Mouse (Mus musculus) activated CD4-positive, CD25-positive, alpha-beta regulatory T cell (primary cell): Measurements from ENCODE around the gene Fhad1. TPM values are rescaled to one million over a fixed set of nuclear protein-coding genes. Genes with fewer than 3 reads are reported as not detected.

Source experiments
- polyA plus RNA-seq, 2 experiments: library from polyadenylated mRNA; unstranded; fragments of 100-300 nt; shearing (Covaris generic); gene quantifications; one replicate each; pipeline ENCODE4 v1.2.1; 2017

The Fhad1 gene
- 1 to 10 TPM in 1 of 2 experiments, under 1 TPM in 1; 0.07 to 1.7 TPM for polyA plus RNA-seq

GRCm38 (mm10) chr4:142014659-142015608, at the start of gene Fhad1:
Gene Fhad1 (minus strand): TSS chr4:142015082.

DNA sequence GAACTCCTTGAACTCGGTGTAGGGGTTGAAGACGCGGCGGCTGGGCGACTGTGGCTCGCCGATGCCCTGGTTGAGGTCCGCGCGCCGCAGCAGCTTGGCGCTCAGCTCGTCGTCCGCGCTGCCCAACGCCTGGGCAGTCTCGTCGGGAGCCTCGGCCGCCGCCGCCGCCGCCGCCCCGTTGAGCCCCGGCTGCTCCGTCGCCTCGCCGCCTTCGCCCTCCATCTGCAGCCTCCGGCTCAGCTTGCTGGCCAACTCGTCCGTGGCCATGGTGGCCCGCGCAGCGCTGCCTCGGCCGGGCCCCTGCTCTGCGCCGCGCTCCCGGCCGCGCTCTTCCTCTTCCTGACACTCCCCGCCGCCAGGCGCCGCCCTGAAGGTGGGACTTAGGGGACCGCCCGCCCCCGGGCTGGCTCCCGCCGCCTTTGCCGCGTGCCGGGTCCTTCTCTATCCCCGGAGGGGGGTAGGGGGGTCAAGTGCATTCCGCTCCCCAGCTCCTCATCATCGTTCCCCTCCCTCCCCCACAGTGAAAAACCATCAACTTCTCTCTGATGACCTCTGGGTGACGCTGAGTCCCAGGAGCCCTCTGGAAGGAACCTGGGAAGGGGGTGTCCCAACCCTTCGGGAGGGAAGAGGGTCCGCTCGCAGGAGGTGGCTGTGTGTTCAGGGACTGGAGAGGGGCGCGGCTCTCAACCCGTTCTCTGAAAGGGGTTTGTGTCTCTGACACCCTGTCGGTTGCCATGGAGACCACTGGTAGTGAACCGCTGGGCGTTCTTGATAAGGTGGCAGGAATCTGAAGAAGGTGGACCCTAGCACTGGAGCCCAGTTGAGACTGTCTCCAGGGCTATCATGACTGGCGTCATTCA, 140.1 kb downstream of the Fhad1 start, which contains the start of gene Efhd2:
Gene Efhd2, minus strand, starts transcription at position 320 of the 860 bp plus-strand sequence.

DNA sequence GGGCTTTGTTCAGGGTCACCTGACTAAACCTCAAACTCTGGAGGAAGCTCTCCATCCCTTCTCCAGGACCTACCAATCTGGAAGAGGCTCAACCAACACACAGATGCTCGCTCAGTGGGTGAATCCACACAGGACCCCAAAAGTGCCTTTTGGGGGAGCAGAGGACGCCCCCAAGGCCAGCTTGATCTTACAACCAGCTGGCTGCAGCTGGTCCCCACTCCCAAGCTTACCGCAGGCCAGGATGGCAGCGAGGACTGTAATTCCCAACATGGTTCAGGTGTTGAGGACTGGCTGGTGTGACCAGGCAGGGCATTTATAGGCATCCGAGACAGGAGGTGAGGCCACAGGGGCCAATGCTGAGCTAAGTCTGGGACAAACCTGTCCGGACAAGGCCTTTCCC, 168.9 kb downstream of the Fhad1 start, which contains the start of gene Ctrc:
Gene Ctrc, minus strand, starts transcription at position 361 of the 400 bp plus-strand sequence.

Other genes starting within 250 kb of the Fhad1 start
- gene Dnajc16, start 224.2 kb downstream of the Fhad1 start, polyA plus RNA-seq: 1 to 10 TPM; 3.4 TPM
- 10 to 100 TPM in 1 of 2 experiments, 1 to 10 TPM in 1; 7.2 to 12.6 TPM for gene Casp9, start 221.5 kb downstream of the Fhad1 start, polyA plus RNA-seq
- gene Cela2a, start 188.9 kb downstream of the Fhad1 start, polyA plus RNA-seq: under 1 TPM in 1 of 2 experiments, not detected in 1; 0.59 TPM
- gene Ctrc, start 168.7 kb downstream of the Fhad1 start, polyA plus RNA-seq: not detected
- 100 to 1,000 TPM; 100 to 149 TPM for gene Efhd2, start 140.2 kb downstream of the Fhad1 start, polyA plus RNA-seq
- gene Tmem51, start 69.2 kb upstream of the Fhad1 start, polyA plus RNA-seq: 1 to 10 TPM; 2.8 to 4.8 TPM
- under 1 TPM; 0.02 to 0.61 TPM for gene Kazn, start 224.3 kb upstream of the Fhad1 start, polyA plus RNA-seq